17 mouse cellular contexts compared by ENCODE assay signal in genomic region chr4:35401783-35402182, GRCm38 (mm10).
"Had no signal": no experiment of that assay in that cellular context is flagged by ENCODE, and none has a peak within 500 bp of the region (broad histone marks: within the 10 kb centered on the region; RNA-seq: fewer than 3 reads in every experiment).

No protein-coding gene starts in this region.

- ATAC-seq: intestine, postnatal 0 days; liver, postnatal 0 days; midbrain, embryonic 15.5 days had no signal

- H3K27ac ChIP-seq: left cerebral cortex, adult 2 months; limb, embryonic 12.5 days; liver, embryonic 13.5 days; lung, embryonic 15.5 days; macrophage; neural tube, embryonic 12.5 days; stomach, postnatal 0 days had no signal

- H3K4me2 ChIP-seq: limb, embryonic 12.5 days; liver, embryonic 13.5 days; lung, embryonic 15.5 days; midbrain, embryonic 11.5 days; midbrain, embryonic 15.5 days; neural tube, embryonic 12.5 days had no signal

- H3K9ac ChIP-seq: limb, embryonic 12.5 days; liver, embryonic 13.5 days; liver, postnatal 0 days; lung, embryonic 15.5 days; midbrain, embryonic 15.5 days; neural tube, embryonic 12.5 days had no signal

- H3K4me1 ChIP-seq: liver, embryonic 13.5 days; lung, embryonic 15.5 days; megakaryocyte, embryonic 14.5 days had no signal

- H3K4me3 ChIP-seq: left cerebral cortex, adult 2 months; limb, embryonic 12.5 days; liver, embryonic 13.5 days; lung, embryonic 15.5 days; megakaryocyte, embryonic 14.5 days; midbrain, embryonic 15.5 days; neural tube, embryonic 12.5 days had no signal

- DNase-seq: kidney, postnatal 14 days; liver; liver, embryonic 13.5 days; liver, postnatal 0 days; lung, postnatal 14 days; thymus, adult 18-20 months; thymus, postnatal 25 days had no signal

- H3K27me3 ChIP-seq: limb, embryonic 12.5 days; liver, embryonic 13.5 days; lung, embryonic 15.5 days; megakaryocyte, embryonic 14.5 days; midbrain, embryonic 15.5 days; neural tube, embryonic 12.5 days had no signal

- H3K9me3 ChIP-seq: limb, embryonic 12.5 days; liver, embryonic 13.5 days; lung, embryonic 15.5 days; midbrain, embryonic 15.5 days; neural tube, embryonic 12.5 days had no signal

- H3K36me3 ChIP-seq: limb, embryonic 12.5 days; liver, embryonic 13.5 days; lung, embryonic 15.5 days; midbrain, embryonic 15.5 days; neural tube, embryonic 12.5 days had no signal
